Mouse (Mus musculus) liver, postnatal 0 days (tissue): ENCODE data around the gene Comtd1. TPM values are rescaled to one million over a fixed set of nuclear protein-coding genes. Genes with fewer than 3 reads are reported as not detected.

Source experiments
- ATAC-seq: fragments of 200-750 bp; cut with Nextera tagmentation; 2 replicates; pipeline ENCODE4 v1.8.0; 2017; ENCODE audit warnings: mild to moderate bottlenecking, moderate library complexity
- DNase-seq: peaks from one replicate; pipeline ENCODE4 v3.0.0-alpha.2; 2016
- H3K27ac ChIP-seq: fragments of 300-500 bp; sonication (generic); 2 replicates; pipeline ENCODE4 v1.5.1; 2014; ENCODE audit warnings: antibody characterized with exemption, moderate library complexity, mild to moderate bottlenecking, low read depth
- H3K27me3 ChIP-seq: fragments of 300-500 bp; sonication (generic); 2 replicates; pipeline ENCODE4 v1.6.1; 2014; ENCODE audit warnings: low read length, control low read depth, mixed read lengths; ENCODE audit not compliant: insufficient read depth
- H3K36me3 ChIP-seq: fragments of 300-500 bp; sonication (generic); replicated peaks from 2 replicates; pipeline ENCODE4 v1.6.1; 2014; ENCODE audit warnings: mild to moderate bottlenecking, control low read depth, low read length, moderate library complexity, mixed read lengths; ENCODE audit not compliant: insufficient read depth
- H3K4me1 ChIP-seq: fragments of 300-500 bp; sonication (generic); 2 replicates; pipeline ENCODE4 v1.6.1; 2014; ENCODE audit warnings: antibody characterized with exemption, mild to moderate bottlenecking, control low read depth; ENCODE audit not compliant: insufficient read depth
- H3K4me2 ChIP-seq: fragments of 300-500 bp; sonication (generic); 2 replicates; pipeline ENCODE4 v1.6.1; 2014; ENCODE audit warnings: low read depth, mild to moderate bottlenecking, low read length, moderate library complexity, mixed read lengths
- H3K4me3 ChIP-seq: fragments of 300-500 bp; sonication (generic); 2 replicates; pipeline ENCODE4 v1.5.1; 2014; ENCODE audit warnings: low read depth, low read length
- H3K9ac ChIP-seq: fragments of 300-500 bp; sonication (generic); replicated peaks from 2 replicates; pipeline ENCODE4 v1.6.1; 2014; ENCODE audit warnings: mild to moderate bottlenecking, moderate library complexity
- H3K9me3 ChIP-seq: fragments of 300-500 bp; sonication (generic); 2 replicates; pipeline ENCODE4 v1.6.1; 2016; ENCODE audit warnings: mild to moderate bottlenecking, control low read depth, low read length, mixed read lengths
- CTCF ChIP-seq: sonication (generic); IDR thresholded peaks from 2 replicates; pipeline ENCODE4 v1.5.1; 2016; ENCODE audit warnings: antibody characterized with exemption, low read depth
- EP300 ChIP-seq: IDR thresholded peaks from 2 replicates; pipeline ENCODE4 v1.6.1; 2016; ENCODE audit warnings: antibody characterized with exemption, low read depth, mild to moderate bottlenecking
- WGBS: fragments of 180-500 bp; shearing (Covaris S2); extraction: QIAGEN DNeasy Blood & Tissue Kit; methylation state at CpG from one replicate; pipeline ENCODE4 v1.1.7; 2014; ENCODE audit not compliant: insufficient replicate concordance; 5-methylcytosine and 5-hydroxymethylcytosine counted together
- polyA plus RNA-seq: library from polyadenylated mRNA; unstranded; fragments of >200 nt; fragmentation: Nextera tagmentation; extraction: Ambion mirVana; gene quantifications from 2 replicates; pipeline ENCODE4 v1.2.1, GENCODE M21; 2015

The Comtd1 gene
- polyA plus RNA-seq, 1 experiment from 2014 or later, result 14.2 TPM

DNA sequence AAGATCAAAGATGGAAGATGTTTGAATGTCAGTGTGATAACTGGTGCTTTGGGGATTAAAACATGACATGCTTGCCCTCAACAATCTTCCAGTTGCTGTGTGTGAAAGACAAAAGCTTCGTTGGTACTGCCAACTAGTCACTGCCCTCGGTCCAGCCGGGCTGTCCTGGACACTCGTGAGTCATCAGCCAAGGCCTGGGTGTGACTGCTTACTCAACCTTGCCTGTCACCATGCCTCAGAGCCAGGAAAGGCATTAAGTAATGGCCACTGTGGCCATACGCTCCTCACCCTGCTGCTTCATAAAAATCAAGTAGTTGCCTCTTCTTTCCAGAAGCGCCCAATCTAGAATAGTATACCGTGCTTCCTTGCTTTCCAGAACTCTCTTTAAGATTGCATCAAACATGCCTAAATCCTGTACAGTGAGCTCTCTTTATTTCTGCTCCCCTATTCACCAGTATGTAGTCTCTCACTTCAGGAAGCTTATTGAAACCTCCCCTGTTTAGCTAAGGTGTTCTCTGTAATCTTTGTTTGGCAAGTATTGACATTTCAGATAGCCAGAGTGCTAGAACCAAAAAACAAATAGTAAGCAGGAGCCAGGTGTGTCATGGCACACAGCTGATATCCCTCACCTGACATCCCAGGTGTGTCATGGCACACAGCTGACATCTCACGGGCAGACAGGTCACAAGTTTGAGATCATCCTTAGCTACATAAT, 40.4 kb downstream of the Comtd1 start:
- no peaks in the 10 kb centered on the region for H3K36me3 ChIP-seq
- H3K9me3 ChIP-seq, result no peaks in the 10 kb centered on the region
- TF ChIP-seq EP300 (no peak), CTCF (no peak)
- H3K4me3 ChIP-seq, result no peak overlapping the region
- peaks cover 16% of the 10 kb centered on the region for H3K4me1 ChIP-seq
- H3K9ac ChIP-seq, result no peak overlapping the region
- peak; percentile 81 for ATAC-seq
- no peak overlapping the region for H3K4me2 ChIP-seq
- peak; percentile 59 for DNase-seq
- H3K27ac ChIP-seq, result no peak overlapping the region
- 64% methylated on average over 8 of the region's 8 CpGs for WGBS
- no peaks in the 10 kb centered on the region for H3K27me3 ChIP-seq

DNA sequence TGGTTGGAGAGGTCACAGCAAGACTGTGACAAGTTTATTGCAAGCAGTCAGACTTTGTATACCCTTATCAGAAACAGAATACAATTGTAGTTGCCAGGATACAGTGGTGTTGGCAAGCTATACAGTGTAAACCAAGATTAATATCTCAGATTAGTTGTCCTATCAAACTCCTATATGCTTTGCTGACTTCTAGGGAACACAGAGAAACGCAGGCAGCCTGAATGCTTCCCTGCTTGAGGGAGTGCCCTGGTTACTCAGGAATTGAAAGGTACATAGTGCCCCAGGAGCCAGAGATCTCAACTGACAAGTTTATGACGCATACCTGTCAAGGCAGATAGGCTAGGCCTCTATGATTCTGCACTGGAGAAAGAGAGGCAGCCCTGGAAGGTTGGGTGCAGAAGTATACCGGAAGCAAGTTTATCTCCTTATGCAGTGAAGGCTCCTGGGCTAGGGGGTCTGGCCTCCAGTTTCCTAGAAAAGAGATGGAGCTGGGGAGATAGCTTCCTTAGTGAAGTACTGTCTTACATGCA, 42.1 kb downstream of the Comtd1 start:
- Histone ChIP-seq H3K27ac (no peak overlapping the region), H3K36me3 (no peaks in the 10 kb centered on the region), H3K27me3 (no peaks in the 10 kb centered on the region), H3K9ac (no peak overlapping the region), H3K4me3 (no peak overlapping the region), H3K9me3 (no peaks in the 10 kb centered on the region), H3K4me1 (peaks cover 14% of the 10 kb centered on the region; the same call in 1 of the 2 replicates), H3K4me2 (no peak overlapping the region)
- TF ChIP-seq CTCF (no peak), EP300 (peak; percentile 36; the same call in 1 of the 2 replicates)
- 61% methylated on average over 3 of the region's 3 CpGs for WGBS
- DNase-seq, result no peak
- ATAC-seq, result peak; percentile 49

- Histone ChIP-seq H3K4me3 (no peak overlapping the region), H3K9me3 (no peaks in the 10 kb centered on the region), H3K4me1 (peaks cover 14% of the 10 kb centered on the region; the same call in 1 of the 2 replicates), H3K9ac (no peak overlapping the region), H3K27ac (no peak overlapping the region), H3K27me3 (no peaks in the 10 kb centered on the region), H3K36me3 (no peaks in the 10 kb centered on the region), H3K4me2 (no peak overlapping the region)
- no peak for TF ChIP-seq CTCF
- 66% methylated on average over 2 of the region's 2 CpGs for WGBS
- no peak for DNase-seq
- ATAC-seq, result no peak
Observed at GRCm38 (mm10) chr14:21806203-21806602, 42.6 kb downstream of the Comtd1 start.

GRCm38 (mm10) chr14:21802543-21803206, 46.1 kb downstream of the Comtd1 start:
- Histone ChIP-seq H3K4me1 (peaks cover 8% of the 10 kb centered on the region; the same call in 1 of the 2 replicates), H3K4me3 (no peak overlapping the region), H3K9ac (no peak overlapping the region), H3K36me3 (peaks cover 5% of the 10 kb centered on the region; the same call in 1 of the 2 replicates), H3K27me3 (no peaks in the 10 kb centered on the region), H3K27ac (no peak overlapping the region), H3K9me3 (no peaks in the 10 kb centered on the region), H3K4me2 (no peak overlapping the region)
- no peak for ATAC-seq
- no peak for DNase-seq
- no peak for TF ChIP-seq CTCF
- TF ChIP-seq EP300, result no peak
- WGBS, result 83% methylated on average over 6 of the region's 6 CpGs

DNA sequence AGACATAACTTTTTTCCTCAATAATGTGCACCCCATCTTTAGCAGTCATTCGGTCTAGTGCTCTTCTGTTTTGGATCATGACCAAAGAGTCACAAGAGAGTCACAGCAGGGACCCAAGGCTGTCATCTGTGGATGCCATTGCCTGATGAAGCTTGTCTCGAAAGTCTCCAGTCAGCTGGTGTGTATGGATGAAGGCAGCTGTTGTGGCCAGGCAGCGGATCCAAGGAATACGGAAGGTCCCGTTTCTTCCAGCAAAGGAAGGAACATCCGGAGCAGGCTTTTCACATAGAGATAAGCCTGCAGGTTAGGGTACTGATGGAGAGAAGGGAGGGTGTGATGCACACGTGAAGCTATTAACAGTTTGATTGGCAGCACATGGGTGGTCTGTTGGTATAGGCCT, 47.2 kb downstream of the Comtd1 start:
- Histone ChIP-seq H3K4me3 (no peak overlapping the region), H3K9me3 (no peaks in the 10 kb centered on the region), H3K36me3 (peaks cover 5% of the 10 kb centered on the region; the same call in 1 of the 2 replicates), H3K9ac (no peak overlapping the region), H3K4me1 (0 out of 2 replicates have a peak, but pooled peaks cover 6% of the 10 kb centered on the region), H3K27ac (no peak overlapping the region), H3K27me3 (no peaks in the 10 kb centered on the region), H3K4me2 (no peak overlapping the region)
- DNase-seq (no peak), ATAC-seq (no peak)
- WGBS, result 77% methylated on average over 7 of the region's 7 CpGs
- no peak for TF ChIP-seq CTCF
- no peak for TF ChIP-seq EP300

GRCm38 (mm10) chr14:21800641-21801040, 48.1 kb downstream of the Comtd1 start:
- H3K4me3 ChIP-seq, result no peak overlapping the region
- ATAC-seq (no peak), DNase-seq (no peak)
- peaks cover 5% of the 10 kb centered on the region; the same call in 1 of the 2 replicates for H3K36me3 ChIP-seq
- WGBS, result 92% methylated on average over 4 of the region's 4 CpGs
- H3K4me1 ChIP-seq, result 0 out of 2 replicates have a peak, but pooled peaks cover 3% of the 10 kb centered on the region
- no peaks in the 10 kb centered on the region for H3K9me3 ChIP-seq
- no peak overlapping the region for H3K9ac ChIP-seq
- no peaks in the 10 kb centered on the region for H3K27me3 ChIP-seq
- H3K4me2 ChIP-seq, result no peak overlapping the region
- no peak overlapping the region for H3K27ac ChIP-seq
- no peak for TF ChIP-seq EP300
- TF ChIP-seq CTCF, result no peak

Other genes with a start within 250 kb of the Comtd1 start
- gene Dupd1, start 134.4 kb downstream of the Comtd1 start, polyA plus RNA-seq, result 0.15 TPM in 1 of 2 replicates, not detected in the other
- gene Samd8, start 98.4 kb downstream of the Comtd1 start, polyA plus RNA-seq, result 3.8 and 4.1 TPM in 2 replicates
- 0.24 TPM in 1 of 2 replicates, not detected in the other for gene Dusp13, start 97.8 kb downstream of the Comtd1 start, polyA plus RNA-seq
- gene Vdac2, start 23.7 kb downstream of the Comtd1 start, polyA plus RNA-seq, result 128 and 129 TPM in 2 replicates
- gene Zfp503, start 140.6 kb upstream of the Comtd1 start, polyA plus RNA-seq, result 0.99 and 1.1 TPM in 2 replicates
- gene Lrmda, start 170.7 kb upstream of the Comtd1 start, polyA plus RNA-seq, result 0.15 and 0.28 TPM in 2 replicates